Mouse (Mus musculus) heart, adult 9 months (tissue): ENCODE measurements around the gene Olfr30.
A peak's percentile ranks its signal among the peaks of the same experiment; 100 is the strongest.
"Not testable (repeated sequence)": the region's sequence is repeated elsewhere in the genome, so short reads cannot be mapped to it uniquely, and the experiment has no call there.

Experiments used
- DNase-seq, 2 experiments: peaks; one replicate each; pipeline ENCODE4 v3.0.0; 2022; ENCODE audit warnings: low spot score in 2 of 2

Olfr30 gene

GRCm38 (mm10) chr11:58462170-58462569, at the start of gene Olfr30:
Olfr30 (minus strand) TSS chr11:58462270.
- DNase-seq: no peak

- DNase-seq: not testable (repeated sequence)
Measured at GRCm38 (mm10) chr11:58509058-58509457, 47.0 kb upstream of the Olfr30 start.

- not testable (repeated sequence) for DNase-seq
Measured at GRCm38 (mm10) chr11:58502472-58502871, 40.4 kb upstream of the Olfr30 start, which contains the start of gene Olfr331. Olfr331 (minus strand) TSS chr11:58502572.

GRCm38 (mm10) chr11:58499290-58499689, 37.2 kb upstream of the Olfr30 start:
- DNase-seq: no peak

- DNase-seq: peak; percentile 30 to 52
Measured at GRCm38 (mm10) chr11:58498761-58499160, 36.7 kb upstream of the Olfr30 start.

- DNase-seq: no peak
Measured at GRCm38 (mm10) chr11:58492455-58492854, 30.4 kb upstream of the Olfr30 start, which contains the start of gene Olfr332. Olfr332 (minus strand) TSS chr11:58492555.

GRCm38 (mm10) chr11:58453592-58453991, 8.5 kb downstream of the Olfr30 start:
- no peak for DNase-seq

GRCm38 (mm10) chr11:58452759-58453158, 9.3 kb downstream of the Olfr30 start, which contains the start of gene Lypd9:
Lypd9 (minus strand) TSS chr11:58452923.
- DNase-seq: no peak

GRCm38 (mm10) chr11:58437866-58438265, 24.2 kb downstream of the Olfr30 start:
- no peak for DNase-seq

- no peak for DNase-seq
Measured at GRCm38 (mm10) chr11:58432259-58432658, 29.8 kb downstream of the Olfr30 start, which contains the start of gene Gm12253. Gm12253 (plus strand) TSS chr11:58432559.

GRCm38 (mm10) chr11:58420815-58421214, 41.3 kb downstream of the Olfr30 start, which contains the start of gene 1810065E05Rik:
1810065E05Rik (plus strand) TSS chr11:58421111.
- no peak for DNase-seq

GRCm38 (mm10) chr11:58418336-58418735, 43.7 kb downstream of the Olfr30 start:
- peak; percentile 3 to 5 for DNase-seq

- no peak for DNase-seq
Measured at GRCm38 (mm10) chr11:58408066-58408465, 54.0 kb downstream of the Olfr30 start.
